Mouse (Mus musculus): Measurements from ENCODE around the gene Fopnl.

The Fopnl gene

DNA sequence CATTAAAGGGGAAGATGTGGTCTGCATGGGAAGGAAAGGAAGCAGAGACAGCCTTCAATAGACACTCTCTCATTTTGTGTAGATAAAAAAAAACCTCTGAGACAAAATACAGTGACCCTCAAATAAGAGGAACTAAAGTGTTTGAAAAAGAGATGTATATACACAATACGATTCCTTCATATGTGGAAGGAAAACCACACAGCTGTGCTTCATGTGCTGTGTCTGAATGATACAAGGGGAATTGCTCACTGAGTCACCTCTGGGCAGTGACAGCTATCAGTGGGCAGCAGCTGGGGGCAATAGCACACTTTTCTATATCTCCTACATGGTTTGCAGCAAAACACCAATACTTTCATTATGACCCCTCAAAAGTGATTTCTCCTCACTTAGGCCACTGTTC lies 9.8 kb downstream of the Fopnl start:
- no peak for ATAC-seq (ENCODE audit: low TSS enrichment)

- no peak for ATAC-seq (ENCODE audit: low TSS enrichment)
Measured at GRCm38 (mm10) chr16:14306451-14306850, 10.8 kb downstream of the Fopnl start.

DNA sequence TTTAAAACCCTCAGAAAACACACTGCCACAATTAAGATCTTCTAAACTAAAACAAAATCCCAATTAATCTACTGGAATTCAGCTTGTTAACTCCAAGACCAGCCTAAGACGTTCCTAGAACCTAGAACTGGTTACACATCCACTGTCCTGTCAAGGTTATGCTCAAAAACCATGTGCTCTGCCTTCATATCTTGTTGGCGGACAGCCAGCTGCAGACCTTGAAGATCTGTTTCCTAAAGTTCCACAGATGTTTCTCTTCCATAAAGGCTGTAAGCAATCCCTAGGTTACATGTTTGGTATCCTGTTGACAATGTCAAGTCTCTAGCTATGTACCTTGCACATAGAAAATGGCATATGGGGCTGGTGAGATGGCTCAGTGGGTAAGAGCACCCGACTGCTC lies 12.4 kb downstream of the Fopnl start:
- no peak for ATAC-seq (ENCODE audit: low TSS enrichment)

DNA sequence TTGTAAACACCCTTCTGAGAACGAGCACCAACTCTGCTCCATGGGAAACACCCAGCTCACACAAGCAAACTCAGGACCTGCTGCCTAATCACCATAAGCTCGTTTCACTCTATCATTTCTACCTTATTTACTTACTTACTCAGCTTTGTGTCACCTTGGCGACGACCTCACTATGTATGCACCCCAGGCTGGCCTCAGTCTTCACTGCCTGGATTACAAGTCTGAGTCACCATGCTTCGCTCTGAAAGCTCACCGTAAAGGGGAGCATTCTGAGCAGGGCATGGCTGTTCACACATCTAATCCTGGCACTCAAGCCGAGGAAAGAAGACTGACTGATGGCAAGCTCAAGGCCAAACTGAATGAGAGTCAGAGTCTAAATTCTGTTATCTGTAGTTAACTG lies 13.5 kb downstream of the Fopnl start:
- no peak for ATAC-seq (ENCODE audit: low TSS enrichment)

- no peak for ATAC-seq (ENCODE audit: low TSS enrichment)
Measured at GRCm38 (mm10) chr16:14303148-14303547, 14.1 kb downstream of the Fopnl start.

DNA sequence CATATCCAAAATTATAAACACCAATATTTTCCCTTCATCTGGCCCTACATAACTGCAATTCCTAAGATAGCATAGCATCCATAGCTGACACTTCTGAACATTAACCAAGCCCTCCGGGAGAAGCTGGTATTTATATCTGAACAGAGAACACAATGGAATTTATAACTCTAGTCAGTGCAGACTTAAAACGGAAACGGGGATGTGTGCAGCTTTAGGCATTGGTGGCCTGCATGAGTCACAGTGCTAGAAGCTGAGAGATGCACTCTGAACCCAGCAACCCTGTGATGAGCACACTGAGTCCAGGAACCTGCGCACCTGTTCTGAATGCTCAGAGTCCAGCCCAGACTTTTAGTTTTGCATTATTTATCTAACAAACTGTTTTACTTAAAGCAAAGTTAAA lies 18.7 kb downstream of the Fopnl start:
- no peak for ATAC-seq (ENCODE audit: low TSS enrichment)

DNA sequence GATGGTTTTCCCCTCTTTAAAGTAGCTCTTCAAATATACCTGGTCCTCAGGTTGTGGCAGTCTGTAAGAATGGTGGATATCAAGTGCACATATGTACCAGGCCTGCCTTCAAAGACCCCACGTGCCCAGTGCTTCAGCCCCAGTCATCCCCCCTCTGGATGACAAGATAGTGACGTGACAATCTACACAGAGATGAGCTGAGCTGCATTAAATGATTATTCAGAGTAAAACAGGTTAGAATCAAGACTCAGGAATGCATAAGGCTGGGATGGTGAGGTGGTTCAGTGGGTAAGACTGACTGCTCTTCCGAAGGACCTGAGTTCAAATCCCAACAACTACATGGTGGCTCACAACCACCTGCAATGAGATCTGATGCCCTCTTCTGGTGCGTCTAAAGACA lies 19.5 kb downstream of the Fopnl start:
- no peak for ATAC-seq (ENCODE audit: low TSS enrichment)

- ATAC-seq (ENCODE audit: low TSS enrichment) = peak; percentile 53
Measured at GRCm38 (mm10) chr16:14297137-14297536, 20.1 kb downstream of the Fopnl start.

DNA sequence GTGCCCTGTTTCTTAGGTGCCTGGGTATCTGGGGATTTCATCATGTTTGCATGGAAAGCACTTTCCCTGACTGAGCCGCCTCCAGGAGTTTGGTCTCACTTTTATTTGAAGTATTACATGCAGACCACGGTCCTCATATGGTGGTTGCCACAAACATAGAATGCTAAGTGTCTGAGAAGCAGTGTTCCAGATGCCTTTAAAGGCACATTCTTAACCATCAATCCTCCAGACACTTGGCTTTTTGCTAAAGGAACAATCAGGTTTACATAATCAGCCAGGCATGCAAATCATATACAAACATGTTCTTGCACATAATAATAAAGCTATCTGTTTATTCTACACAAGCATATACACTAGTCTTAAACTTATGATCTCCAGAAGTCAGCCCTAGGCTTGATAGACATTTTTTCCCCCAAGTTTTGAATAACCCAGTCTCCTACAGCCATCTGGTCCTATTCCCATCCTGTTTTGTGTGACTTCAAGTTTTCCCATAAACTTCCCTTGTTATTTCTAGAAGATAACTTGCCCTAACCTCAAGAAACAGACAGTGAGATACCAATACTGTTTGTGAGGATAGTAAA lies 20.6 kb downstream of the Fopnl start:
- no peak for ATAC-seq (ENCODE audit: low TSS enrichment)

DNA sequence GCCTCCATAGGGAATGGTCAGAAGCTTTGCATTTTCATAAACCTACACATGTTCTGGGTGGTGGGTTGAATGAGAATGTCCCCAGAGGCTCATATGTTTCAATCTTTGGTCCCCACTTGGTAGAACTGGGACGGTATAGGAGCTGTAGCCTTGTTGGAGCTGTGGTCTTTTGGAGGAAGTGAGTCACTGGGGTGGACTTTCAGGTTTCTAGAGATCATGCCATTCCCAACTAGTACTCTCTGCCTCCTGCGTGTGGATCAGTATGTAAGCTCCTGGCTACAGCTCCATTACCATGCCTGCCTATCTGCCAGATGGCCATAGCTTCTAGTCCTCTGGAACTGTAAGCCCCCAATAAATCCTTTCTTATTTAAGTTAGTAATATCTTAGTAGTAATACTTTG lies 21.9 kb downstream of the Fopnl start:
- ATAC-seq (ENCODE audit: low TSS enrichment) = no peak

DNA sequence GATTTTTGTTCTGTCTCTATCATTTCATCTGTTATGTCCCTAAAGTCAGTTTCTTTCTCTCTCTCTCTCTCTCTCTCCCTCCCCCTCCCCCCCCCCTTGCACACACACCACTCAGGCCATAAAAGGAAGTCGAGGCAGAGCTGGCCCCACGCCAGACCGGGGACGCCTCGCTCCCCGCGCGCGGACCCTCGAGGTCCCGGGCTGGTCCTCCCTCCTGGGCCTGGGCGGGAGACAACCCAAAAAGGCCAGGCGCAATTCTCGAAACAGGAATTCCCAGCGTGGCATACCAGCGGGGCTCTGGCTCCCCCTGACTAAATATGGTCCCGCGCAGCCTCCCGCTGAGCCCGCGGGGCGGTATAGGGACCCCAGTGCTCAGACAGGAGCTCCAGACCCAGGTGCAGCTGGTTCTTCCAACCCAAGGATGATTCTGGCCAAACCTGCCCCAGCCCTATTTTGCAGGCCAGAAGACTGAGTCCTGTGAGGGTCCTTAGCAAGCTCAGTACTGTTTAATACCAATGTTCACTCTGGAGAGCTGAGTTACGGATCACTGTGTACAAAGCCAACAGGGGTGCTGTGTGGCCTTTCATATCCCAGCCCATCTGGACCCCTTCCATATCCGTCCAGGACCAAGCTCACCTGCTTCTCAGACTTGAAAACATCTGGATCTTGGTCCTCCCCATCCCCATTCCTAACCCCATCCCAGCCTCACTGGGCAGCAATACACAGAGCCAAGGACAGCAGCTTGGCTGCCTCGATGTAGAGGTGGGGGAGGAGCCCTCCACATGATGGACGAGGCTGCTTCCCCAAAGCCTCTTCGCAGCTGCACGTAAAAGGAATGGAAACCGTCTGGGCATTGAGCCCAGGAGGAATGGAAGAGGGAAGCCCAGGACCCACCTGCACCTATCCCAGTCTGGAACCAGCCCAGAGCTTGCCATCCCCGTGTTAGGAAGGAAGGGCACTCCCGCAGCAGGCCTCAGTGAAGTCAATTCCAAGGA lies 24.7 kb downstream of the Fopnl start:
- ATAC-seq (ENCODE audit: low TSS enrichment) = 0 out of 2 replicates have a peak, but pooled peaks have one; percentile 20

- ATAC-seq (ENCODE audit: low TSS enrichment) = peak; percentile 64
Measured at GRCm38 (mm10) chr16:14291223-14291622, 26.0 kb downstream of the Fopnl start, which contains the start of gene Myh11. Gene Myh11 (minus strand): TSS chr16:14291372.

DNA sequence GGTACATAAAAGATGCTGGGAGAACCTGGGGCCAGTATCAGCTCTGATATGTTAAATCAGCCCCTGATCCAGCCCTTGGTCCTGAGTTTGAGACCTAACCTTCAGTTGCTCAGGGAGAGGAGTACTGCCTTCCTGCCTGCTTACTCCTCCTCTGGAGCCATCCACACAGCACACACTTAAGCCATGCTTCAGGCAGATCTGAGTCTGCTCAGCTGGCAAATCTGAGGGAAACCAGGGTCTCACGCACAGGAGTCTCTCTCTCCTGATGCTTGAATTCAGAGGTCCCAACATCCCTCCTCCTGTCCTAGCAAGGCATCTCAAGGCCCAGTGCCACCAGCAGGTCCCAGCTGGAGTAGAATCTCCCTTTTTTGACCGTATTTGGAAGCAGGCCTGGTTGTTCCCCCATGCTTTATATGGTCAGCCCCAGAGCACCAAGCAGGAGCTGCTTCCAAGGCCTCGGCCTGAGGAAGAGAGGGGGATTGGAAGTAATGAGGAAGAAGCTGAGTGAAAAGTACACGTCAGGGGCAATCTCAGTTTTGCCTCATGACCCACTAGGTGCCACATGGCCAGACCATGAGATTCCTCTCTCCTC lies 44.7 kb downstream of the Fopnl start:
- no peak for ATAC-seq (ENCODE audit: low TSS enrichment)

- ATAC-seq (ENCODE audit: low TSS enrichment) = no peak
Measured at GRCm38 (mm10) chr16:14265203-14265920, 51.8 kb downstream of the Fopnl start.

DNA sequence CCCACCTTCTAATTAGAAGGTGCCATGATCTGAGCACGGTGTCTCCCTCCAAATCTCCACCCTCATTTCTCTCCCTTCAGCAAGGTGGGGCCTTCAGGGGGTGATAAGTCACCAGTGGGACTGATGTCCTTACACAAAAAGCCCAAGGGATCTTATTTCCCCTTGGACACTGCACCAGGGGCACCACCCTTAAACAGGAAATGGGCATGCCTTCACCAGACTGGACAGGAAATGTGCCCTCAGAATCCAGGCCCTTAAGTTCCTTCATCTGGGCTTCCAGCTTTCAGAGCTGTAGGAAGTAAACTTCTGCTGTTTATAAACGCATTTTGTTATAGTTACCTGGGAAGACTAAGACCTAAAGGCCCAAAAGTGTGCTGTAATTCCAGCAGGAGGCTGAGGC lies 52.7 kb downstream of the Fopnl start:
- no peak for ATAC-seq (ENCODE audit: low TSS enrichment)

DNA sequence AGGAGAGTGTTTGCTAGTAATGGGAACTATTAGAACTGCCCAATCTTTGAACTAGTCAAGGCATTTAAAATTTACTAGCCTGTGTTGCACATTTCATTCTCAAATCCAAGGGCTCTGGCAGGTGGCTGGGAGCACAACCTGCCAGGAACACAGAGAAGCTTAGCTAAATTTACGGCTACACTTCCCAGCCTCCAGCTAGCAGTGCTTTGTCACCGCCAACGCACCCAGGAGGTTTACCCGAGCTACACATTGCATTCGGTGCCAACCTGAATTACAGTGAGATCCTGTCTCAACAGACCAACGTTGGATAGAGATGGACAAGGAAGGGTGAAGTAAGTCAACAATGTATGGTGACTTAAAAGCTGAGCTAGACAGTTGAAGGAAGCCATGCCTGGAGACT lies 54.0 kb downstream of the Fopnl start:
- ATAC-seq (ENCODE audit: low TSS enrichment) = peak; percentile 83

- ATAC-seq (ENCODE audit: low TSS enrichment) = no peak
Measured at GRCm38 (mm10) chr16:14262410-14262809, 54.8 kb downstream of the Fopnl start.

DNA sequence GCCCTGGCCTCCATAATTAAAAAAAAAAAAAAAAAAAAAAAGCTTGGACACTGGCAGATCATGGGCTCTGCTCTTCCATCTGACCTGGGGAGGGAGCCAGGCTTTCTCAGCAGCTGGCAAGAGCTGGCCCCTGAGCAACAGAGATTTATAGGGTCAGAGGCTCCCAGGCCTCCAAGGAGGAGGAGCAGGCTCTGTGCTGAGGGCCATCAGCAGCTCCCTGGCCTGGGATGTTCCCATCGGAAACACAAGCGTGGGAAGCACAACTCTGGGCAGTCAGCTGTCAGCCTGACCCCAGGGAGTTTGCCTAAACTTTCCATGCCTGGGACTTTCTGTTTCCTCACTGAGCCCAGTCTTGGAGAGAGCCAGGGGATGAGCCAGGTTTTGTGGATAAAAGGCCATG lies 58.3 kb downstream of the Fopnl start:
- ATAC-seq (ENCODE audit: low TSS enrichment) = no peak

GRCm38 (mm10) chr16:14253586-14253985 lies 63.6 kb downstream of the Fopnl start:
- ATAC-seq (ENCODE audit: low TSS enrichment) = no peak

DNA sequence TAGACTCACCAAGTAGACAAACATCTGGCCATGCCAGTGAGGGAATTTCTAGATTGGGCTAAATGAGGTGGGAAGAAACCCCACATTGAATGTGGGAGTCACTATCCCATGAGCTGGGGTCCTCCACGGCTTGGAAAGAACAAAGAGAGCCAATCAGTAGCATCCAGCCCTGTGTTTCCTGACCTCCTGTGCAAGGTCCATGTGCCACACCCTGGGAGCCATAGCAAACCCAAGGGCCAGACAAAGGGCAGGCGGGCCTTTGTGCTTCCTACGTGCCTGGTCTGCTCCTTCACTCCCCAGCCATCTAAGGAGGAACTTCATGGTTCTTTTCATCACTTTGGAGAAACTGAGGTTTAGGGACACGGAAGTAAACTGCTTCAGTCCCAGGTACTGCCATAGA lies 64.3 kb downstream of the Fopnl start:
- ATAC-seq (ENCODE audit: low TSS enrichment) = no peak

DNA sequence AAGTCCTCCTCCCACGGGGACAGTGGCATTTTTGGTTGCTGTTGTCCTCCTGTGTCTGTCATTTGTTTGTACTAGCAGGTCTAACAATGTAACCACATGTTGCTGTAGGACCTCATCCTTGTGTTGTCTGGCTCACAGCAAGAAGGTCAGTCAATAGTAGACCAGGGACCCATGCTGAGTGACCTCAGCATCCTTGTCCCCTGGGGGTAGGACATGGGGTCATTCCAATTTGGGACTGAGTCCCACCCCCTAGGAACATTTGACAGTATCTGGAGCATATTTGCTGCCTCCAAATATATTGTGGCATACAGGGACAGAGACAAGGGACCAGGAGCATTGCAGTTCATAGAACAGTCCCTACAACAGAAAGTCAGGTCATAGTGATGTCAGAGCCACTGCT lies 67.3 kb downstream of the Fopnl start:
- ATAC-seq (ENCODE audit: low TSS enrichment) = no peak
